Mouse (Mus musculus) forebrain, postnatal 0 days (tissue): ENCODE measurements around the gene Cyp3a16. TPM values are rescaled to one million over a fixed set of nuclear protein-coding genes. Genes with fewer than 3 reads are reported as not detected.
"Not testable (repeated sequence)": the region's sequence is repeated elsewhere in the genome, so short reads cannot be mapped to it uniquely, and the experiment has no call there.

ENCODE experiments used
- ATAC-seq: fragments of 200-750 bp; cut with Nextera tagmentation; 2 replicates; pipeline ENCODE4 v1.8.0; 2017; ENCODE audit warnings: mild to moderate bottlenecking, moderate library complexity
- DNase-seq: peaks from one replicate; pipeline ENCODE4 v3.0.0-alpha.2; 2015
- H3K27ac ChIP-seq: fragments of 300-500 bp; sonication (generic); 2 replicates; pipeline ENCODE4 v1.5.1; 2014; ENCODE audit warnings: low read depth, mild to moderate bottlenecking, antibody characterized with exemption, low read length, moderate library complexity, mixed read lengths
- H3K27me3 ChIP-seq: fragments of 300-500 bp; sonication (generic); 2 replicates; pipeline ENCODE4 v1.6.1; 2014; ENCODE audit warnings: mild to moderate bottlenecking, low read length, mixed read lengths; ENCODE audit not compliant: insufficient read depth
- H3K36me3 ChIP-seq: fragments of 300-500 bp; sonication (generic); 2 replicates; pipeline ENCODE4 v1.6.1; 2014; ENCODE audit warnings: mild to moderate bottlenecking, moderate library complexity; ENCODE audit not compliant: insufficient read depth
- H3K4me1 ChIP-seq: fragments of 300-500 bp; sonication (generic); 2 replicates; pipeline ENCODE4 v1.6.1; 2014; ENCODE audit warnings: antibody characterized with exemption; ENCODE audit not compliant: insufficient read depth
- H3K4me2 ChIP-seq: fragments of 300-500 bp; sonication (generic); 2 replicates; pipeline ENCODE4 v1.6.1; 2014; ENCODE audit warnings: low read depth, mild to moderate bottlenecking, moderate library complexity
- H3K4me3 ChIP-seq: fragments of 300-500 bp; sonication (generic); 2 replicates; pipeline ENCODE4 v1.5.1; 2014; ENCODE audit warnings: low read depth, low read length, mixed read lengths
- H3K9ac ChIP-seq: fragments of 300-500 bp; sonication (generic); 2 replicates; pipeline ENCODE4 v1.6.1; 2014; ENCODE audit warnings: mild to moderate bottlenecking
- H3K9me3 ChIP-seq: fragments of 300-500 bp; sonication (generic); 2 replicates; pipeline ENCODE4 v1.6.1; 2016; ENCODE audit warnings: low read length
- CTCF ChIP-seq: sonication (generic); IDR thresholded peaks from 2 replicates; pipeline ENCODE4 v1.5.1; 2016; ENCODE audit warnings: antibody characterized with exemption, control low read depth, low read depth
- WGBS: fragments of 180-500 bp; shearing (Covaris S2); extraction: QIAGEN DNeasy Blood & Tissue Kit; methylation state at CpG from one replicate; pipeline ENCODE4 v1.1.7; 2014; 5-methylcytosine and 5-hydroxymethylcytosine counted together
- polyA plus RNA-seq: library from polyadenylated mRNA; unstranded; fragments of >200 nt; fragmentation: Nextera tagmentation; extraction: Ambion mirVana; gene quantifications from 2 replicates; pipeline ENCODE4 v1.2.1, GENCODE M21; 2015
- total RNA-seq: library from RNA; depleted of rRNA; stranded (reverse); fragments of >200 nt; gene quantifications from 2 replicates; pipeline ENCODE4 v1.2.3, GENCODE M21; 2014; rRNA removed

Cyp3a16 gene
- total and polyA plus RNA-seq, 2 experiments from 2014 or later = not detected

DNA sequence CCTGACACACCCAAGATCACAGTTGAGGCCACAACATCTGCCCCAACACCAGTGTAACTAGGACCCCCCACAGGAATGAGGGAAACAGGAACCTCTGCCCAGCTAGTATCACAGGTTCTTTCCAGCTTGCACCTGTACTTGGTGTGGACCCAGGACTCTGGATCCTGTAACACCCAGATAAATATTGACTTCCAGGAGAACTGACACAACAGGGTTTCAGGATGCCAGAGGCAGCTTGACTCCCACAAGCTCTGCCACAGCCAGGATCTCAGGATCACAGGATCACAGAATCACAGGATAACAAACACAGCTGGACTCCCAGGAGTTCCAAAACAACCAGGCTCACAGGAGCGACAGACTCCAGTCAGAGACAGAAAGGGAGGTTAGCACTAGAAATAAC is 47.2 kb downstream of the Cyp3a16 start:
- no peaks in the 10 kb centered on the region for H3K9me3 ChIP-seq
- H3K4me3 ChIP-seq = no peak overlapping the region
- no peak overlapping the region for H3K27ac ChIP-seq
- ATAC-seq (no peak), DNase-seq (no peak)
- no peaks in the 10 kb centered on the region for H3K36me3 ChIP-seq
- WGBS = 63% methylated on average over 1 of the region's 1 CpGs
- H3K9ac ChIP-seq = no peak overlapping the region
- TF ChIP-seq CTCF = no peak
- H3K27me3 ChIP-seq = no peaks in the 10 kb centered on the region
- H3K4me1 ChIP-seq = no peaks in the 10 kb centered on the region
- H3K4me2 ChIP-seq = no peak overlapping the region

DNA sequence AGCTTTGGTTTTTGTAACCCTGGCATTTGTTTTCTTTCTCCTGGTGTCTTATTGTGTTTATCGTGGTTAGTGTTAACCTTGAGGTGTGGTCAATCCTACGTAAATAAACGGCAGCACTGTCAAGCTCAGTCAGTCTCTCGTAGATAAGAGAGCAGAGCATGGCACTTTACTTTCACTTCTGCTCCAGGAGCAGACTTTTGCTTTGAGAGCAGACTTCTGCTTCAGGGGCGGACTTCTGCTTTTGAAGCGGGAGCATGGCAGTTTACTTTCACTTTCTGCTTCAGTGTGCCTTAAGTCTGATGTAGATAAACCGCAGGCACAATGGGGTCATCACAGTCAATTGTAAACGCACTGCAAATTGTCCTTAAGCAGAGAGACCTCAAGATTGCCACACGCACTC is 54.1 kb downstream of the Cyp3a16 start:
- not testable (repeated sequence) for H3K4me1 ChIP-seq, H3K4me2 ChIP-seq, H3K27me3 ChIP-seq, H3K27ac ChIP-seq, H3K9ac ChIP-seq, DNase-seq, ATAC-seq, H3K36me3 ChIP-seq, H3K4me3 ChIP-seq
- H3K9me3 ChIP-seq = 0 out of 2 replicates have a peak, but pooled peaks cover 19% of the 10 kb centered on the region
- WGBS = 88% methylated on average over 9 of the region's 9 CpGs

Other genes starting within 250 kb of the Cyp3a16 start
- gene Zfp655, start 238.0 kb downstream of the Cyp3a16 start, total RNA-seq = 28.2 and 36.2 TPM in 2 replicates
- 23.9 and 25.7 TPM in 2 replicates for gene Zfp655, start 238.0 kb downstream of the Cyp3a16 start, polyA plus RNA-seq
- gene Zscan25, start 189.2 kb downstream of the Cyp3a16 start, total RNA-seq = 20.9 and 27.4 TPM in 2 replicates
- 0.48 and 0.65 TPM in 2 replicates for gene Zscan25, start 189.2 kb downstream of the Cyp3a16 start, polyA plus RNA-seq
- not detected in 2 replicates for gene Cyp3a57, start 124.4 kb downstream of the Cyp3a16 start, total RNA-seq
- not detected in 2 replicates for gene Cyp3a57, start 124.4 kb downstream of the Cyp3a16 start, polyA plus RNA-seq
- not detected in 2 replicates for gene Cyp3a41b, start 115.0 kb upstream of the Cyp3a16 start, total RNA-seq
- not detected in 2 replicates for gene Cyp3a41b, start 115.0 kb upstream of the Cyp3a16 start, polyA plus RNA-seq